Mouse (Mus musculus) myocyte (in vitro differentiated cells): ENCODE measurements around the gene Etfbkmt.

Source experiments
- CEBPB ChIP-seq: IDR thresholded peaks from 2 replicates; pipeline ENCODE4 v1.6.1; 2011; ENCODE audit warnings: mild to moderate bottlenecking, moderate library complexity; ENCODE audit not compliant: poor library complexity, insufficient read depth, severe bottlenecking
- E2F4 ChIP-seq: IDR thresholded peaks from one replicate; pipeline ENCODE4 v1.6.1; 2011; ENCODE audit warnings: mild to moderate bottlenecking, control low read depth, moderate library complexity; ENCODE audit not compliant: insufficient read depth
- MAX ChIP-seq: IDR thresholded peaks from one replicate; pipeline ENCODE4 v1.6.1; 2011; ENCODE audit warnings: low read depth, mild to moderate bottlenecking, control low read depth
- MYOD1 ChIP-seq, 3 experiments: IDR thresholded peaks; one replicate each; pipeline ENCODE4 v1.6.1; 2011; ENCODE audit warnings: control low read depth in 2 of 3, low read depth in 2 of 3, mild to moderate bottlenecking in 2 of 3, moderate library complexity in 1 of 3; ENCODE audit not compliant: insufficient read length in 2 of 3, control insufficient read depth in 1 of 3
- MYOG ChIP-seq, 3 experiments: IDR thresholded peaks; one replicate each; pipeline ENCODE4 v1.6.1; 2011; ENCODE audit warnings: control low read depth in 2 of 3, low read depth in 2 of 3, mild to moderate bottlenecking in 2 of 3; ENCODE audit not compliant: insufficient read length in 2 of 3, control insufficient read depth in 1 of 3, insufficient read depth in 1 of 3
- POLR2A ChIP-seq: IDR thresholded peaks from one replicate; pipeline ENCODE4 v1.6.1; 2011; ENCODE audit warnings: low read depth, mild to moderate bottlenecking, control low read depth, moderate library complexity; ENCODE audit not compliant: insufficient read length
- POLR2AphosphoS2 ChIP-seq: IDR thresholded peaks from one replicate; pipeline ENCODE4 v1.6.1; 2011; ENCODE audit warnings: low read depth, control low read depth; ENCODE audit not compliant: insufficient read length
- TCF12 ChIP-seq: IDR thresholded peaks from one replicate; pipeline ENCODE4 v1.6.1; 2011; ENCODE audit warnings: mild to moderate bottlenecking, control low read depth; ENCODE audit not compliant: poor library complexity, insufficient read depth, severe bottlenecking
- USF1 ChIP-seq: IDR thresholded peaks from one replicate; pipeline ENCODE4 v1.6.1; 2011; ENCODE audit warnings: low read depth, mild to moderate bottlenecking, control low read depth, moderate library complexity

DNA sequence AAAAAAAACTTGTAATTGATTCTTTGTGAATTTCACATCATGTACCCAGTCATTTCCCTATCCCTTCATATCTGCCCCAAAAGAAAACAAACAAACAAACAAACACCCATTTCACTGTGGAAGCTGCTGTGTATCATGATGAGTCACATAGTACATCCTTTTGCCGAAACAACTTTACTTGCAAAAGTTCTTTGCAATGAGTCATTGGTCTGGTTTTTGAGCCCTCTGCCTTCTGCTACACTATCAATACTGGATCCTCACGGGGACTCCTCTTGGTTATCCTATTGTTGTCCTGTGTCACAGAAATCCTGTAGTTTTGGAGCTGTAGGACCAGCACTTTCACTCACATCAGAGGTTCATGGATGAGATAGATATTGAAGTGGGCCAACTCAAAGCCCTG lies 30.7 kb upstream of the Etfbkmt start:
- TF ChIP-seq POLR2A = no peak
- no peak for TF ChIP-seq POLR2AphosphoS2
- TF ChIP-seq E2F4 = no peak
- no peak for TF ChIP-seq MYOG (IDR thresholded peaks at IDR 0.05; ENCODE audit: control insufficient read depth in 1 of 3, insufficient read depth in 1 of 3, insufficient read length in 2 of 3, low read depth in 2 of 3)
- no peak for TF ChIP-seq USF1
- no peak for TF ChIP-seq MAX
- no peak for TF ChIP-seq TCF12
- TF ChIP-seq CEBPB = no peak
- TF ChIP-seq MYOD1 (IDR thresholded peaks at IDR 0.05; ENCODE audit: control insufficient read depth in 1 of 3, insufficient read length in 2 of 3, low read depth in 2 of 3) = no peak
